Mouse (Mus musculus): ENCODE data around the gene Adra1b. TPM values are rescaled to one million over a fixed set of nuclear protein-coding genes. Genes with fewer than 3 reads are reported as not detected.

Gene Adra1b
- polyA plus RNA-seq, 1 experiment from 2014 or later = 6.5 TPM

DNA sequence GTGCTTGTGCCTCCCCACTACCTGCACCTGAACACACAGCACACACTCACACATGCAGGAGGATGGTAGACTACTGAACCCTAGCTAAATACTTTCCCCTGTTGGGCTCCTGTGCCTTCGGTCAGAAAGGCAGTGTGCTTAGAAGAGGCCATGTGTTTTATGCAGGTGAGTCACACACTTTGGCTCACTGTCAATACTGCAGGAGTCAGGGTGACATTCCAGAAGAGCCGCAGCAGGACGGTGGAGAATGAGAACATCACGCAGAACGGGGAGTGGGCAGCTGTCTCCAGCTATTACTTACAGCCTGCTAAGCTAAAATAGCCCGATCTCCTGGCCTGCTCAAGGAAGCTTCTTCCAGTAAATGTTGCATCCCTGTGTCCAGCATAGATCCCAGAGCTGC lies 32.5 kb upstream of the Adra1b start:
- no peak for DNase-seq (ENCODE audit: low spot score)

DNA sequence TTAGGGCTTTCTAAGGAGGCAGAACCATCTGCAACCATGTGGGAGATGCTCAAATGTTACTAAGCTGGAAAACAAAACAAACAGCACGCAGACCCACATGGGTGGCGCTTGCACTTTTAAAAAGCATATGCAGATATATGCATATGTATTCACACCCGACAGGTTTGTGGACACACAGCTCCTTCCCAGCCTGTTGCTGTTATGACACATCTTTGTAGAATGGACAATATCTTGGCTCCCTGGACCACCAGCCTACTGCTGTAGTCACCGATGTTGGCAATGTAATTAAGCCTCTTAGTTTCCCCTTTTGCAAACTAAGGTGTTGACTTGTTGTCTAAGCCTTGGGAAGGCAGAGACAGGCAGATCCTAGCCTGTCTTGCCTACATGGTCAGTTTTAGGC lies 32.0 kb upstream of the Adra1b start:
- Histone ChIP-seq H3K27ac (ENCODE audit: low read length) (no peak overlapping the region), H3K4me3 (ENCODE audit: low read depth, low read length) (no peak overlapping the region), H3K36me3 (ENCODE audit: insufficient read depth, low read length) (no peaks in the 10 kb centered on the region), H3K4me1 (ENCODE audit: insufficient read depth, low read depth, low read length) (no peaks in the 10 kb centered on the region; the same call in 1 of the 2 replicates), H3K4me2 (replicated peaks; ENCODE audit: low read depth, low read length) (no peak overlapping the region), H3K9ac (replicated peaks; ENCODE audit: low read depth) (no peak overlapping the region), H3K9me3 (ENCODE audit: low read length) (no peaks in the 10 kb centered on the region), H3K27me3 (replicated peaks; ENCODE audit: insufficient read depth, low read length) (no peaks in the 10 kb centered on the region)
- ATAC-seq (no peak), DNase-seq (ENCODE audit: low spot score) (no peak)
- 87% methylated on average over 4 of the region's 4 CpGs for WGBS
- TF ChIP-seq CTCF (IDR thresholded peaks at IDR 0.05) (no peak), EP300 (IDR thresholded peaks at IDR 0.05) (no peak)

More for the DNA sequence above, 32.5 kb upstream of the Adra1b start:
- no peak overlapping the region for H3K4me2 ChIP-seq (replicated peaks; ENCODE audit: low read depth, low read length)
- H3K9me3 ChIP-seq (ENCODE audit: low read length) = no peaks in the 10 kb centered on the region
- ATAC-seq = peak; percentile 58
- TF ChIP-seq EP300 (IDR thresholded peaks at IDR 0.05) (no peak), CTCF (IDR thresholded peaks at IDR 0.05) (no peak)
- no peaks in the 10 kb centered on the region; the same call in 1 of the 2 replicates for H3K4me1 ChIP-seq (ENCODE audit: insufficient read depth, low read depth, low read length)
- no peak overlapping the region for H3K4me3 ChIP-seq (ENCODE audit: low read depth, low read length)
- H3K36me3 ChIP-seq (ENCODE audit: insufficient read depth, low read length) = no peaks in the 10 kb centered on the region
- no peak overlapping the region for H3K27ac ChIP-seq (ENCODE audit: low read length)
- no peak overlapping the region for H3K9ac ChIP-seq (replicated peaks; ENCODE audit: low read depth)
- 36% methylated on average over 6 of the region's 6 CpGs for WGBS
- H3K27me3 ChIP-seq (replicated peaks; ENCODE audit: insufficient read depth, low read length) = no peaks in the 10 kb centered on the region

DNA sequence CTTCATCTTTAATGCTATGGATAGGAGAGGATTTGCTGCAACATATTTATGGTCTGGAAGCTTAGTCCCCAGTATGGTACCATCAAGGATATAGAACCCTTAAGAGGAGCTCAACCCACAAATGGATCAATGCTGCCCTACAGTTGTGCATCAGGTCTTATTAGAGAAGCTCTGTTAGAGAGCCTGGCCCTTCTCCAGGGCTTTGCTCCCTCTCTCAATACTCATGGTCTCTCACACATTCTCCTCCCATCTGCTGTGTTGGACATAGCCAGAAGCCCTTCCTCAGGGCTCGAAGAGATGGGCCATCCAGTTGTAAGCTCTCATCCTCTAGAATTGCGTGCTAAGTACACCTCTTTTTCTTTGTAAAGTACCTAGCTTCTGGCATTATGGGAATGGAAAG lies 29.2 kb upstream of the Adra1b start:
- H3K27me3 ChIP-seq (replicated peaks; ENCODE audit: insufficient read depth, low read length) = no peaks in the 10 kb centered on the region

DNA sequence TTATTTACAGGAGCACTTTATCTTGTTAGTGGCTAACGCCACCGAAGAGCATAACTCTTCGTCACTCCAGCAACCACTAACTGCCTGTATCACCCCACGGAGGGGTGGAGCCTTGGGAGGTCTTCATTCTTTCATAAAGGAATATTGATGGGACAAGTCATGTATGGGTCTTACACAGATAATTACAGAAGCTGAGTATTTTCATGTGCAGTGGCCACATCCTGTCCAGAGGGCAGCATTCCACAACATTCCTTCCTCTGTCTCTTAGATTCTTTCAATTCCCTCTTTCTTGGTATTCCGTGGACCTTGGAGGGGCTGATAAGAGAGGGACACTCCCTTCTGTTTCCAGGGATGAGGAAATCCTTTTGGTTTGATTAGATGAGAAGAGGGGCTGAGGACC lies 28.7 kb upstream of the Adra1b start:
- no peaks in the 10 kb centered on the region for H3K9me3 ChIP-seq (ENCODE audit: low read length)
- 41% methylated on average over 5 of the region's 5 CpGs for WGBS
- no peaks in the 10 kb centered on the region; the same call in 1 of the 2 replicates for H3K4me1 ChIP-seq (ENCODE audit: insufficient read depth, low read depth, low read length)
- DNase-seq (ENCODE audit: low spot score) (no peak), ATAC-seq (0 out of 2 replicates have a peak, but pooled peaks have one; percentile 3)
- H3K27me3 ChIP-seq (replicated peaks; ENCODE audit: insufficient read depth, low read length) = no peaks in the 10 kb centered on the region
- no peaks in the 10 kb centered on the region for H3K36me3 ChIP-seq (ENCODE audit: insufficient read depth, low read length)
- no peak overlapping the region for H3K4me2 ChIP-seq (replicated peaks; ENCODE audit: low read depth, low read length)
- H3K4me3 ChIP-seq (ENCODE audit: low read depth, low read length) = no peak overlapping the region
- TF ChIP-seq CTCF (IDR thresholded peaks at IDR 0.05) (peak; percentile 11; the same call in 1 of the 2 replicates), EP300 (IDR thresholded peaks at IDR 0.05) (peak; percentile 29; the same call in 1 of the 2 replicates)
- no peak overlapping the region for H3K27ac ChIP-seq (ENCODE audit: low read length)
- H3K9ac ChIP-seq (replicated peaks; ENCODE audit: low read depth) = no peak overlapping the region

More for the DNA sequence above, 29.2 kb upstream of the Adra1b start:
- DNase-seq (ENCODE audit: low spot score) (no peak), ATAC-seq (no peak)
- TF ChIP-seq EP300 (IDR thresholded peaks at IDR 0.05) = no peak
- no peak for TF ChIP-seq CTCF (IDR thresholded peaks at IDR 0.05)
- 87% methylated on average over 2 of the region's 2 CpGs for WGBS
- H3K36me3 ChIP-seq (ENCODE audit: insufficient read depth, low read length) = no peaks in the 10 kb centered on the region
- H3K9ac ChIP-seq (replicated peaks; ENCODE audit: low read depth) = no peak overlapping the region
- H3K4me1 ChIP-seq (ENCODE audit: insufficient read depth, low read depth, low read length) = no peaks in the 10 kb centered on the region; the same call in 1 of the 2 replicates
- H3K4me3 ChIP-seq (ENCODE audit: low read depth, low read length) = no peak overlapping the region
- H3K4me2 ChIP-seq (replicated peaks; ENCODE audit: low read depth, low read length) = no peak overlapping the region
- H3K27ac ChIP-seq (ENCODE audit: low read length) = no peak overlapping the region
- H3K9me3 ChIP-seq (ENCODE audit: low read length) = no peaks in the 10 kb centered on the region

DNA sequence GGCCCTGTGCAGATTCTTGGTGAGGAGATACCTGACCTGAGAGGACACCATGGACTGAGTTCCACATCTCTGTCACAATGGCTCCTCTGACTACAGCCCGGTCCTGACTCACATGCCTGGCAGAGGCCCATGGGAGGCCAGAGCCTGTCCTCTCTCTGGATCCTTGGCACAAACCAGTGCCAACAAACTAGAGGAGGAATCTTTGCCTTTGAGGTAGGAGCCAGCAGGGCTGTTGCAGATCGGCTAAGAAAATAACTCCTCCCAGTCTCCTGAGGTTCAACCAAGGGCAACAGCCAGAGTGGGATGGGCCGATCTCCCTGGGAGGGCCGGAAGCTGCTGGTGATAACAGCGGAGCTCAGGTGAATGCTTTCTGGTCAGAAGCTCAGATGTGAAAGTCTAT lies 28.2 kb upstream of the Adra1b start:
- DNase-seq (ENCODE audit: low spot score) = peak; percentile 57
- ATAC-seq = peak; percentile 61
- WGBS = 29% methylated on average over 5 of the region's 5 CpGs
- Histone ChIP-seq H3K36me3 (ENCODE audit: insufficient read depth, low read length) (no peaks in the 10 kb centered on the region), H3K9me3 (ENCODE audit: low read length) (no peaks in the 10 kb centered on the region), H3K27me3 (replicated peaks; ENCODE audit: insufficient read depth, low read length) (no peaks in the 10 kb centered on the region), H3K27ac (ENCODE audit: low read length) (no peak overlapping the region), H3K4me2 (replicated peaks; ENCODE audit: low read depth, low read length) (no peak overlapping the region), H3K9ac (replicated peaks; ENCODE audit: low read depth) (no peak overlapping the region), H3K4me1 (ENCODE audit: insufficient read depth, low read depth, low read length) (no peaks in the 10 kb centered on the region; the same call in 1 of the 2 replicates), H3K4me3 (ENCODE audit: low read depth, low read length) (no peak overlapping the region)
- TF ChIP-seq CTCF (IDR thresholded peaks at IDR 0.05) (no peak), EP300 (IDR thresholded peaks at IDR 0.05) (no peak)

DNA sequence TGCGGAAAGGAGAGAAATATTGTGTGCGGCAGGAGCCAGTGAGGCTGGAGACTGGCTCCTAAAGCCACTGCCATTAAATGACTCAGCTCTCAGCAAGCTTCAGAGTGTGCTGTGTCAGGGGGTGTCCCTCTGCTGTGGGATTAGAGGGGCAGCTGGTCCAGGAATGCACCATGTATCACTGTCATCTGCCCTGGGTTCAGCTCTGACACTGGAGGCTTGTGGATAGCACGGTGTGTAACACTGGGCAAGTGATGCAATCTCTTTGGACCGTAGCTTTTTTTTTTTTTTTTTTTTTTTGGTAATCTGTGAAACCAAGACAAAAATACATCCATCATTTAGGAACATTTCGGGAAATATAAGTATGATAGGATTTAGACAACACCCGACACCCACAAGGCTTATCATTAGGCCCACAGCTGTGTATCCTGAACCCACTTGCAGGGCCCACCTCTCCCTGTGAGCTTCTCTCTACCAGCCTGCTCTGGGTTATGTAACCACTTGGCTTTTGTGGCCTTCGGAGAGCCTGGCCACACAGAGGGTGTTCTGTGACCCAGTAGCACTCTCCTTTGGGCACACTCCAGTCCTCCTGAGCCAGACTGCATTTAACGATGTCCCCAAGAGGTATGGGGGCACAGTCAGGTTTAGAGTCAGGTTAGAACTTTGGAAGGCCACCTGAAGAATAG lies 26.3 kb upstream of the Adra1b start:
- H3K9ac ChIP-seq (replicated peaks; ENCODE audit: low read depth) = no peak overlapping the region
- no peak overlapping the region for H3K4me2 ChIP-seq (replicated peaks; ENCODE audit: low read depth, low read length)
- ATAC-seq (peak; percentile 58), DNase-seq (ENCODE audit: low spot score) (peak; percentile 28)
- H3K27me3 ChIP-seq (replicated peaks; ENCODE audit: insufficient read depth, low read length) = no peaks in the 10 kb centered on the region
- 58% methylated on average over 8 of the region's 8 CpGs for WGBS
- no peaks in the 10 kb centered on the region; the same call in 1 of the 2 replicates for H3K4me1 ChIP-seq (ENCODE audit: insufficient read depth, low read depth, low read length)
- no peaks in the 10 kb centered on the region for H3K36me3 ChIP-seq (ENCODE audit: insufficient read depth, low read length)
- H3K9me3 ChIP-seq (ENCODE audit: low read length) = no peaks in the 10 kb centered on the region
- TF ChIP-seq CTCF (IDR thresholded peaks at IDR 0.05) (no peak), EP300 (IDR thresholded peaks at IDR 0.05) (no peak)
- no peak overlapping the region for H3K4me3 ChIP-seq (ENCODE audit: low read depth, low read length)
- H3K27ac ChIP-seq (ENCODE audit: low read length) = no peak overlapping the region

All from lung, postnatal 0 days (tissue).